Mouse (Mus musculus) fat pad, adult 2 months (tissue): ENCODE results near the gene Dnhd1.
"Not testable (repeated sequence)": the region's sequence is repeated elsewhere in the genome, so short reads cannot be mapped to it uniquely, and the experiment has no call there.

Source experiments
- DNase-seq: peaks from one replicate; pipeline ENCODE4 v3.0.0-alpha.2; 2011; ENCODE audit warnings: low read depth, low spot score; ENCODE audit errors: extremely low read depth

Gene Dnhd1

GRCm38 (mm10) chr7:105640233-105640893 lies 10.3 kb upstream of the Dnhd1 start, which contains the start of the genes Arfip2 and Gm45799:
Gene Arfip2 (minus strand): TSS chr7:105640416.
Gene Gm45799 (plus strand): TSS chr7:105640552.
- peak; percentile 84 for DNase-seq

DNA sequence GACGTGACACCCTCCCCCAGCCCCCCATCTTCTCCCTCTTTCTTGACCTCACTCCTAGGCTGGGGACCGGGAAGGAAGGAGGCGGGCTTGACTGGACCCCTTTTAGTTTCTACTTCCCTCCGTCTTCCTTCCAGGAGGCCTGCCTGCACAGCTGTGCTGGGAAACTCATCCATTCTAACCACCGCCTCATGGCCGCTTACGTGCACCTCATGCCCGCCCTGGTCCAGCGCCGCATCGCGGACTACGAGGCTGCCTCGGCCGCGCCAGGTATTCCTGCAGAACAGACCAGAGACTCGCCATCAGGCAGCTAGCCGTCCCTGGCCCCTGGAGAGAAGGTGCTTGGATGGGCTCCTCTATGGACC lies 9.8 kb upstream of the Dnhd1 start:
- no peak for DNase-seq

- no peak for DNase-seq
Measured at GRCm38 (mm10) chr7:105641936-105642335, 8.7 kb upstream of the Dnhd1 start.

DNA sequence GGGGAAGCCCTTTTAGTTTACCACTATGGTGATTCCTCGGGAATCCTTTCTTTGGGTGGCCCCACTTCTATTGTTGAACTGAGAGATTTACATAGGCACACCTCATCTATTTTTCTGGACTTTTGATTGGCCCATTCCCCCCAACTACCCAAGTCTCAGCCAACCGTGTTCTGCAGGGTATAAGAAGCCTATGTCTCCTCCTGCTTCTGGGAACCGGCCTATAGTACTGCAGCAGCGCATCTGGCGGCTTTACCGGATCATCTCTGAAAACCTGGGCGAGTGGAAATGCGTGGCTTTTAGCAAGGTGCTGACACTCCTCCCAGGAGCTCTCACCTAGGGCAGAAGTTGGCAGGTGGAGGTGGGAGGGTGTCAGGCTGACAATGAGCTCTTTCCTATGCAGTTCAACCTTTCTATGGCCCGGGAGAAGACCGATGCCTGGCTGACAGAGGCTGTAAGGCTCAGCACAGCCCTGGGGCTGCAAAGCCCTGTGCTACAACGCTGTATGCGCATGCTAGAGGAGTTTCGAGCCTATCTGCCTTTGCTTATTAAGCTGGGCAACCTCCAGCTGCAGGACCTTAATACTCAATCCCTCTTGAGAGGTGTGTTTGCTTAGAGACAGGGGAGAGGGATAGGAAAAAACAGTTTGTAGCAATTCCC lies 35.0 kb downstream of the Dnhd1 start:
- DNase-seq = no peak

DNA sequence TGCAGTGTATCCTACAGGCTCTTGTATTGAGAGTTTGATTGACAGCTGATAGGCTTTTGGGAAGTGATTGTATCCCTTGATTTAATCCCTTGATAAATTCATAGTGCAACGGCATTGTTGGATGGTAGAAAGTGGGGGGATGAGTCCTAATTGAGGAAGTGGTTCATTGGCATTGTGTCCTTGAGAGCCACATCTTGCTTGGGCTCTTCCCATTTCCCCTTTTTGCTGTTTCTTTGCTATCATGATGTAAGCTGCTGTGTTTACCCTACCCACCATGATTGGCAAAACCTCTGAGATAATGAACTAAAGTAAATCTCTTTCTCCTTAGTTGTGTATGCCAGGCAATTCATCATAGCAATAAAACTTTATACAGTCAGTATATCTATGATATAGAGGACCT lies 40.2 kb downstream of the Dnhd1 start:
- DNase-seq = no peak

GRCm38 (mm10) chr7:105703184-105703583 lies 52.6 kb downstream of the Dnhd1 start:
- DNase-seq = no peak

DNA sequence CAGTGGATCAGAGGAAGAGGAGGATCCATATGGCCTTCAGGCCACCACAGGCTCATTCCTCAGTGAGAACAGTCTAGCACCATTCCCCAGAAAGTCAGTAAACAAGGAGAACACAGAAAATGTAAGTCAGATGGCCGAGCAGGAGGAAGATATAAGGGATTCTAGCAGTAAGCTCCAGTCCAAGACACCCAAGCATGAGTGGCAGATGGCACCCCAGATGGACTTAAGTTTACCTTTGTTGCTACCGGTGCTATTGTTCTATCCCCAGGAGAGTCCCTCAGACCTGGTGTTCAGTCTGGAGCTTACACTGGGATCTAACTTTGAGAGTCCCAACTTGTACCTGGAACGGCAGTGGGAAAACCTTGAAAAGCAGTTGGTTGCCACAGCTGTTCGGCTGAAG lies 53.2 kb downstream of the Dnhd1 start:
- DNase-seq = no peak

- no peak for DNase-seq
Measured at GRCm38 (mm10) chr7:105708733-105709132, 58.1 kb downstream of the Dnhd1 start.

DNA sequence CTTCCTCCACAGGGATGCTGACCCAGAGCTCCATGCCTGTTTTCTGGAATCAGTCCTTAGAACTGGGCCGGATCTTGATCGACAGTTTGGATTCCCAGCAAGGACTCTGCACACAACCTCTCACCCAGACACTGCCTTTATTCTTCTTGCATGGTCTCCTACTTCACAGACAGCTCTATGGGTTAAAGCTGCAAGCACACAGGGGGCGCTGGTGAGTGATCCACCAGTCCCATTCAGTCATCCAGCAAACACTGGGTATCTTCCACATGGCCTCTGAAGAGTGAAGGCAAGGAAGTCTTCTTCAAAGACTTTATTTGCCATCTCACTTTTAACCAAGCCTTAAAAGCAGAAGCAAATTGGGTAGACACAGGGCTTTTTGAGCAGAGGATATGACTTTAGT lies 64.7 kb downstream of the Dnhd1 start:
- DNase-seq = no peak

GRCm38 (mm10) chr7:105721916-105722315 lies 71.3 kb downstream of the Dnhd1 start:
- DNase-seq = no peak

DNA sequence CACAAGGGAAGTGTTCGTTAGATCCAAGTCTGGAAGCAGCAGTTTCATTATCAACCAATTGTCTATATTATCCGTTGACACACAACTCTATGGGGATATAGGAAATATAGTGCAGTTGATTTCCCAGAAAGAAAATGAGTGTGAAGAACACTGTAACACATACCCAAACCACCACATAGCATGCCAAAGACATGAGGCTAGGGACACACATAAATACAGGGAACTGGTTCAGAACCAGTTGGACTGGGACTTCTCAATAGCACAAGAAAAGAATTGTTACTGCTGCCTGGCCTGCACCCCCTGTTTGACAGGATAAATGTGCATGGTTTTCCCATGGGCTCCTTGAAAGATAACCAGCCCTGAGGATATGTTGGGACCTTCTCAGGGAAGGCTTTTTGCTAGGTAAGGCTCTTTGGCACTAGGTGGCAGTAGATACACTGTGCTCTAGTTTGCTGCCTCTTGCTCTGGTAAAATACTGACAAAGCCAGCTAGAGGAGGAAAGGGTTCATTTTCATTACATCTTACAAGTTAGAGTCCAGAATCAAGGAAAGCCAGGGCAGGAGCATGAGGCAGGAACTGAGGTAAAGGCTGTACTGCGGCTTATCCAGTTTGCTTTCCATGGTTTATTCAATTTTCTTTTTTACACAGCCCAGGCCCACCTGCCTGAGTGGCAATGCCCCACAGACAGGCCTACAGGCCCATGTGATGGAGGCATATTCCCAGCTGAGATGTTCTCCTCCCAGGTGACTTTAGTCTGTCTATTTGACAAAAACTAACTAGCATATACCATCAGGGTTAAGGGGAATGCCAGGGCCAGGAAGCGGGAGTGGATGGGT lies 75.7 kb downstream of the Dnhd1 start:
- no peak for DNase-seq

GRCm38 (mm10) chr7:105726980-105727325 lies 76.3 kb downstream of the Dnhd1 start:
- DNase-seq = no peak

GRCm38 (mm10) chr7:105728701-105729428 lies 78.2 kb downstream of the Dnhd1 start:
- no peak for DNase-seq

- no peak for DNase-seq
Measured at GRCm38 (mm10) chr7:105733836-105734235, 83.2 kb downstream of the Dnhd1 start.

DNA sequence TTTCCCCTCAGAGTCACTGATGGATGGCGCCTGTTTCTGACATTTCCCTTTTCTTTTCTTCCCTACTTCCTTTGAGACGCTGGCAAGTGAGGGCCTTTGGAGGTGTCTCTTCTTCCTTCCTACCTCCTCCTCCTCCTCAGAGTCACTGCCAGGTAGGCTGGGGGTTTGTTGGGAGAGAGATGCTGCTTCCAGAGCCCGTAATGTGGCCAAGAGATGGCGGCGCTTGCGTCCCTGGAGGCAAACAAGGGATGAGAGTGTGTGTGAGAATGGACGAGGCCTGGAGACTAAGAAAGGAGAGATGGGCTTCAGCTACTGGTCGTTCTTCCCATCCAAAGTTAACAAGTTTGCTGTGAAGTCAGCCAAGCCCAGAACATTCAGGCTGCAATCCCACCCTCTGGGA lies 84.2 kb downstream of the Dnhd1 start:
- no peak for DNase-seq

DNA sequence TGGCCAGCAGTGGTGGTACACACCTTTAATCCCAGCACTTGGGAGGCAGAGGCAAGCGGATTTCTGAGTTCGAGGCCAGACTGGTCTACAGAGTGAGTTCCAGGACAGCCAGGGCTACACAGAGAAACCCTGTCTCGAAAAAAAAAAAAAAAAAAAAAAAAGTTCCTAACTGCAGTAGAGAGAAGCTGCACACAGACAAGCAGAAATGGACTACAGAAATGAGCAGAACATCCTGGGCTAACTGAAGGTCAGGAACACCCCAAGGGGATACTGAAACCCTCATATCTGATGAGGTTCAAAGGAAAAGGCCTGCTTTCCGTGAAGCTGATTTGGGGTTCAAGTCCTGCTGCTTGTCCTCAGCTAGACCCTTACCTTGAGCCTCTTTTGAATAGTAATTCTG lies 84.8 kb downstream of the Dnhd1 start:
- DNase-seq = not testable (repeated sequence)

DNA sequence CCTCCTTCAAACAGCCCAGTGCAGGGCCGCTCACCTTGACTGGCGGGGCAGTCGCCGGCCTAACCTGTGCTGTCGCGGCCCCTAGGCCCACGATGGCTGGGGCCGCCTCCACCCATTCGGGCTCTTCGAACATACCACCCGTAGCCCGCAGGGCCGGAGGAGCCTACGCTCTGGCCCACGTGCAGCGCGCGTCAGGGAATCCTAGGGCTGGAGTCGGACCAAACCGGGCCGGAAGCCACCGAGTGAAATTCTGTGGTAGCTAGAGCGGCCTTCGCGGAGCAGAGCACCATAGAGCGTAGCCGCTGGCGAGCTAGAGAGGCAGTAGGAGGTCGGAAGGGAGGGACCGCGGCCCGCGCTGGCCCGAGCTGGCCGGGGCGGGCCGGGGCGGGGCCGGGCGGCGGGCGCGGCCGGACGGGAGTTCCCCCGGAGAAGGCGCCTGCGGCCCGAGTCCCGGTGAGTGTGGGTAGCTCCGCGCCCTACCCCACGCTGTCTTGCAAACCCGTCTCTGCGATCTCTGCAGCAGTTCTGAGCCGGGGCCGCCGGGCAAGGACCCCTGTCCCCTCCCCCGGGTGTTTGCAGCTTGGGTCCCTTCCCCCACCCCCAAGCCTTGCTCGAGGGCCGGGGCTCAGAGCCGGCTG lies 85.8 kb downstream of the Dnhd1 start, which contains the start of gene Ilk:
Ilk (plus strand) TSS at position 329 of the 638 bp plus-strand sequence.
- DNase-seq = no peak

- DNase-seq = no peak
Measured at GRCm38 (mm10) chr7:105736911-105737521, 86.4 kb downstream of the Dnhd1 start, which contains the start of gene Rrp8. Gene Rrp8 (minus strand): TSS chr7:105737385.

DNA sequence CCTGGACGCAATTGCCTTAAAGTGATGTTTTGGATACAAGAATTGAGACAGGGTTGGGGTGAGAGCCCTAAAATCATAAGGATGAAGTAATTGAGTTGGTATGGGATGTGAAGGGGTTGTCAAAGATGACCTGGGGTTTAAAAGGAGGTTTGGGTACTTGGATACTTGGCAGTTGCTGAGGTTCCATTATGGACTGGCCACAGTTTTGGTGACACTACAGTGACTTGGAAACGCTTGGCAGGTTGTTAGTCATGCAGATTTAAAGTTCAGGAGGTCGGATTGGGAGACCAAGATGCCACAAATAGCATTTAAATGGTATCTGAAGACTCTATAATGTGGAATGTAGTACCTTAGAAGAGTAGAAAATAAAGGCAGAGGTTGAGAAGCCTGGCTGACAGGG lies 87.0 kb downstream of the Dnhd1 start:
- DNase-seq = no peak

DNA sequence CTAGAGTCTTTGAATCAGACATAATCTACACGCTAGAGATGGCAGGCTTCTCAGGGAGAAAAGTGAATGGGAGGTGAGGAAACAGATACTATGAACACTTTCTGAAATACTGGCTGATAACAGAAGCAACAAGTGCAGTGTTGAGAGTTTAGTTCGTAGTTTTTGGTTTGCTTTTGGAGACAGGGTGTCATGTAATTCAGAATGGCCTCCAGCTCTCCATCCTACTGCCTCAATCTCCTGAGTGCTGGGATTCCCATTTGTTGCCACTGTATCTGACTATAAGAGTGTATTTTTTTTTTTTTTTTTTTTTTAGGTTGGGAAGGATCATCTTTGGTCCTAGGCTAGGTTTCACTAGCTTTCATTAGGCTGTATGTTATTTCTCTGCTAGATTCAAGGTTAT lies 87.7 kb downstream of the Dnhd1 start:
- no peak for DNase-seq
